Mouse (Mus musculus) hindbrain, embryonic 15.5 days (tissue): Measurements from ENCODE around the gene Ano5. TPM values are rescaled to one million over a fixed set of nuclear protein-coding genes. Genes with fewer than 3 reads are reported as not detected.

Experiments
- ATAC-seq: fragments of 200-750 bp; cut with Nextera tagmentation; 2 replicates; pipeline ENCODE4 v1.8.0; 2017; ENCODE audit warnings: low read depth, moderate number of reproducible peaks, moderate TSS enrichment; ENCODE audit not compliant: low FRiP score
- H3K27ac ChIP-seq: fragments of 300-500 bp; sonication (generic); replicated peaks from 2 replicates; pipeline ENCODE4 v1.5.1; 2015; ENCODE audit warnings: mild to moderate bottlenecking, inconsistent platforms
- H3K27me3 ChIP-seq: fragments of 300-500 bp; sonication (generic); 2 replicates; pipeline ENCODE4 v1.6.1; 2015; ENCODE audit warnings: control low read depth, inconsistent platforms
- H3K36me3 ChIP-seq: fragments of 300-500 bp; sonication (generic); 2 replicates; pipeline ENCODE4 v1.6.1; 2015; ENCODE audit warnings: control low read depth, inconsistent platforms
- H3K4me1 ChIP-seq: fragments of 300-500 bp; sonication (generic); replicated peaks from 2 replicates; pipeline ENCODE4 v1.6.1; 2015; ENCODE audit warnings: control low read depth, inconsistent platforms
- H3K4me2 ChIP-seq: fragments of 300-500 bp; sonication (generic); 2 replicates; pipeline ENCODE4 v1.6.1; 2015; ENCODE audit warnings: moderate library complexity, mild to moderate bottlenecking, inconsistent platforms
- H3K4me3 ChIP-seq: fragments of 300-500 bp; sonication (generic); 2 replicates; pipeline ENCODE4 v1.5.1; 2015; ENCODE audit warnings: mild to moderate bottlenecking, inconsistent platforms
- H3K9ac ChIP-seq: fragments of 300-500 bp; sonication (generic); 2 replicates; pipeline ENCODE4 v1.6.1; 2015; ENCODE audit warnings: inconsistent platforms
- H3K9me3 ChIP-seq: fragments of 300-500 bp; sonication (generic); 2 replicates; pipeline ENCODE4 v1.6.1; 2016; ENCODE audit warnings: control low read depth, inconsistent platforms
- WGBS: fragments of 180-500 bp; shearing (Covaris S2); methylation state at CpG from one replicate; pipeline ENCODE4 v1.1.7; 2015; 5-methylcytosine and 5-hydroxymethylcytosine counted together
- polyA plus RNA-seq: library from polyadenylated mRNA; unstranded; fragments of >200 nt; fragmentation: Nextera tagmentation; extraction: Ambion mirVana; gene quantifications from 2 replicates; pipeline ENCODE4 v1.2.1, GENCODE M21; 2015

Gene Ano5
- polyA plus RNA-seq: 1.0 and 1.2 TPM in 2 replicates

GRCm38 (mm10) chr7:51510671-51511651 is at the start of gene Ano5:
Ano5 (plus strand) TSS chr7:51511029.
- H3K9me3 ChIP-seq: no peaks in the 10 kb centered on the region
- peak within 1 kb of the TSS; percentile 17; the same call in 1 of the 2 replicates for H3K27ac ChIP-seq
- H3K27me3 ChIP-seq: peaks cover 4% of the 10 kb centered on the region
- ATAC-seq: peak; percentile 81
- H3K9ac ChIP-seq: peak within 1 kb of the TSS; percentile 52
- 3% methylated on average over 45 of the region's 45 CpGs for WGBS
- peak within 1 kb of the TSS; percentile 51 for H3K4me3 ChIP-seq
- 0 out of 2 replicates have a peak, but pooled peaks cover 4% of the 10 kb centered on the region for H3K4me1 ChIP-seq
- H3K36me3 ChIP-seq: no peaks in the 10 kb centered on the region
- H3K4me2 ChIP-seq: peak within 1 kb of the TSS; percentile 73

- 35% methylated on average over 2 of the region's 2 CpGs for WGBS
- Histone ChIP-seq H3K4me1 (no peaks in the 10 kb centered on the region), H3K27me3 (no peaks in the 10 kb centered on the region), H3K4me3 (no peak overlapping the region), H3K36me3 (no peaks in the 10 kb centered on the region), H3K4me2 (no peak overlapping the region), H3K27ac (no peak overlapping the region), H3K9ac (no peak overlapping the region), H3K9me3 (no peaks in the 10 kb centered on the region)
- no peak for ATAC-seq
These were observed 11.4 kb upstream of the Ano5 start for GRCm38 (mm10) chr7:51499396-51499795.

- no peaks in the 10 kb centered on the region for H3K4me1 ChIP-seq
- H3K9me3 ChIP-seq: no peaks in the 10 kb centered on the region
- H3K36me3 ChIP-seq: no peaks in the 10 kb centered on the region
- no peak for ATAC-seq
- H3K4me3 ChIP-seq: no peak overlapping the region
- no peak overlapping the region for H3K27ac ChIP-seq
- WGBS: 57% methylated on average over 2 of the region's 2 CpGs
- no peak overlapping the region for H3K9ac ChIP-seq
- H3K4me2 ChIP-seq: no peak overlapping the region
- no peaks in the 10 kb centered on the region for H3K27me3 ChIP-seq
These were observed 6.9 kb upstream of the Ano5 start for GRCm38 (mm10) chr7:51503940-51504339.

GRCm38 (mm10) chr7:51510147-51510546 is 682 bp upstream of the Ano5 start:
- Histone ChIP-seq H3K9ac (no peak overlapping the region), H3K27me3 (peaks cover 4% of the 10 kb centered on the region), H3K4me1 (0 out of 2 replicates have a peak, but pooled peaks cover 4% of the 10 kb centered on the region), H3K9me3 (no peaks in the 10 kb centered on the region), H3K36me3 (no peaks in the 10 kb centered on the region), H3K4me2 (peak overlapping the region; percentile 73; the same call in 1 of the 2 replicates), H3K4me3 (peak overlapping the region; percentile 51), H3K27ac (no peak overlapping the region)
- 79% methylated on average over 7 of the region's 7 CpGs for WGBS
- peak; percentile 42; the same call in 1 of the 2 replicates for ATAC-seq

- ATAC-seq: no peak
These were observed 28.5 kb downstream of the Ano5 start for GRCm38 (mm10) chr7:51539344-51539743.

GRCm38 (mm10) chr7:51540736-51541135 is 29.9 kb downstream of the Ano5 start:
- Histone ChIP-seq H3K27me3 (no peaks in the 10 kb centered on the region), H3K36me3 (no peaks in the 10 kb centered on the region), H3K9ac (no peak overlapping the region), H3K4me3 (no peak overlapping the region), H3K9me3 (no peaks in the 10 kb centered on the region), H3K27ac (no peak overlapping the region), H3K4me1 (no peaks in the 10 kb centered on the region), H3K4me2 (no peak overlapping the region)
- 66% methylated on average over 6 of the region's 6 CpGs for WGBS
- no peak for ATAC-seq

More at GRCm38 (mm10) chr7:51539344-51539743, 28.5 kb downstream of the Ano5 start:
- Histone ChIP-seq H3K4me1 (no peaks in the 10 kb centered on the region), H3K9me3 (no peaks in the 10 kb centered on the region), H3K9ac (no peak overlapping the region), H3K27me3 (no peaks in the 10 kb centered on the region), H3K4me3 (no peak overlapping the region), H3K27ac (no peak overlapping the region), H3K4me2 (no peak overlapping the region), H3K36me3 (no peaks in the 10 kb centered on the region)

GRCm38 (mm10) chr7:51600021-51600420 is 89.2 kb downstream of the Ano5 start:
- 86% methylated on average over 4 of the region's 4 CpGs for WGBS
- no peak overlapping the region for H3K9ac ChIP-seq
- no peaks in the 10 kb centered on the region for H3K36me3 ChIP-seq
- no peaks in the 10 kb centered on the region for H3K9me3 ChIP-seq
- no peaks in the 10 kb centered on the region for H3K4me1 ChIP-seq
- no peak overlapping the region for H3K27ac ChIP-seq
- no peak for ATAC-seq
- H3K27me3 ChIP-seq: no peaks in the 10 kb centered on the region
- H3K4me3 ChIP-seq: no peak overlapping the region
- no peak overlapping the region for H3K4me2 ChIP-seq

GRCm38 (mm10) chr7:51603741-51604140 is 92.9 kb downstream of the Ano5 start:
- no peak overlapping the region for H3K4me3 ChIP-seq
- WGBS: 94% methylated on average over 12 of the region's 12 CpGs
- no peak overlapping the region for H3K4me2 ChIP-seq
- no peaks in the 10 kb centered on the region for H3K9me3 ChIP-seq
- no peaks in the 10 kb centered on the region for H3K4me1 ChIP-seq
- H3K36me3 ChIP-seq: no peaks in the 10 kb centered on the region
- no peaks in the 10 kb centered on the region for H3K27me3 ChIP-seq
- no peak for ATAC-seq
- H3K27ac ChIP-seq: no peak overlapping the region
- no peak overlapping the region for H3K9ac ChIP-seq

GRCm38 (mm10) chr7:51614404-51614803 is 103.6 kb downstream of the Ano5 start:
- H3K9ac ChIP-seq: no peak overlapping the region
- no peak for ATAC-seq
- H3K27ac ChIP-seq: no peak overlapping the region
- 41% methylated on average over 5 of the region's 5 CpGs for WGBS
- H3K27me3 ChIP-seq: no peaks in the 10 kb centered on the region
- H3K4me3 ChIP-seq: no peak overlapping the region
- H3K36me3 ChIP-seq: no peaks in the 10 kb centered on the region
- no peak overlapping the region for H3K4me2 ChIP-seq
- no peaks in the 10 kb centered on the region for H3K4me1 ChIP-seq
- H3K9me3 ChIP-seq: no peaks in the 10 kb centered on the region

GRCm38 (mm10) chr7:51617941-51618340 is 107.1 kb downstream of the Ano5 start:
- 0 out of 2 replicates have a peak overlapping the region, but pooled peaks have one; percentile 15 for H3K4me2 ChIP-seq
- no peaks in the 10 kb centered on the region for H3K9me3 ChIP-seq
- 0 out of 2 replicates have a peak overlapping the region, but pooled peaks have one; percentile 51 for H3K27ac ChIP-seq

GRCm38 (mm10) chr7:51618412-51618811 is 107.6 kb downstream of the Ano5 start:
- Histone ChIP-seq H3K4me1 (no peaks in the 10 kb centered on the region), H3K27ac (no peak overlapping the region)

More at GRCm38 (mm10) chr7:51617941-51618340, 107.1 kb downstream of the Ano5 start:
- Histone ChIP-seq H3K27me3 (0 out of 2 replicates have a peak, but pooled peaks cover 5% of the 10 kb centered on the region), H3K4me1 (no peaks in the 10 kb centered on the region), H3K9ac (no peak overlapping the region), H3K4me3 (no peak overlapping the region), H3K36me3 (no peaks in the 10 kb centered on the region)
- ATAC-seq: no peak

GRCm38 (mm10) chr7:51619977-51620376 is 109.1 kb downstream of the Ano5 start:
- H3K9me3 ChIP-seq: no peaks in the 10 kb centered on the region
- peak overlapping the region; percentile 37 for H3K4me2 ChIP-seq
- no peaks in the 10 kb centered on the region for H3K4me1 ChIP-seq
- no peak overlapping the region for H3K4me3 ChIP-seq
- no peak for ATAC-seq
- peak overlapping the region; percentile 42; the same call in 1 of the 2 replicates for H3K27ac ChIP-seq
- no peaks in the 10 kb centered on the region for H3K36me3 ChIP-seq
- no peak overlapping the region for H3K9ac ChIP-seq
- 43% methylated on average over 1 of the region's 1 CpGs for WGBS
- H3K27me3 ChIP-seq: peaks cover 20% of the 10 kb centered on the region

More at GRCm38 (mm10) chr7:51618412-51618811, 107.6 kb downstream of the Ano5 start:
- H3K4me3 ChIP-seq: no peak overlapping the region
- H3K4me2 ChIP-seq: 0 out of 2 replicates have a peak overlapping the region, but pooled peaks have one; percentile 6
- WGBS: 27% methylated on average over 2 of the region's 2 CpGs
- ATAC-seq: no peak
- no peak overlapping the region for H3K9ac ChIP-seq
- H3K27me3 ChIP-seq: peaks cover 6% of the 10 kb centered on the region
- no peaks in the 10 kb centered on the region for H3K36me3 ChIP-seq
- no peaks in the 10 kb centered on the region for H3K9me3 ChIP-seq
